Mouse (Mus musculus): ENCODE measurements around the gene Mrpl42.

DNA sequence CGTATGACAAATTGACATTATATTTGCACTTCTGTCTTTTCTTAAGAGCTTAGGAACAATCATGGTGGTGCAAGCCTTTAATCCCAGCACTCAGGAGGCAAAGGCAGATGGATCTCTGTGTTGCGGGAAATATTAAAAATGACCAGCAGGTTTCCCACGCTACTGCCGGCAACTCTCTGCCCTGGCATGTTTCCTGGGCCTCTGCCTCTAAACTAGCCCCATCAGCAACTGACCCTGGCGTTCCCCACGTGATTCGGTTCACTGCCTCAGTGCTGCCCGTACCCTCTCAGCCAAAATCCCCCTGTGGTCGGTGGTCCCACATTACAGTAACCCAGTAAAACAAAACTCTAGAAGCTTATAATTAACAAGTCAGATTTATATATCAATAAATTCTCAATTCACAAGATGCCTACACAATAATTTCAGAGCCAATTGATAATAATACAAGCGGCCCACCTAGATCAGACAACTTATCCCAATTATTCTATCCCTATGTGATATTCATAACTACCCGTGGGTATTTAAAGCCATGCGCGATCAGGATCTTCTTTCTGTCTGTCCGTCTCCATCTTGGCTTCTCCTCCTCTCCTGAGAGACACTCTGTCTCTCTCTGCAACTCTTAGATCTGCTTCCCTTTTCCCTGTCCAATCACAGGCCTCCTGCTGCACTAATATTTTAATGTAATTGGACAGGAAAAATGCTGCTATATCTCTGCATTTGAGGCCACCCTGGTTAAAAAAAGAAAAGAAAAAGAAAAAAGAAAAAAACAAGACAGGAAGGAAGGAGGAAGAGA, 1.9 kb upstream of the Mrpl42 start:
- TF ChIP-seq CTCF (IDR thresholded peaks at IDR 0.05; ENCODE audit: low read depth) = no peak
- no peak for TF ChIP-seq EP300 (IDR thresholded peaks at IDR 0.05; ENCODE audit: low read depth)
